ENCODE assay signal across 9 mouse cellular contexts in genomic region chr3:103573106-103573790, GRCm38 (mm10). TPM values are rescaled to one million over a fixed set of nuclear protein-coding genes. Genes with fewer than 3 reads are reported as not detected.
DNase-seq lines count a peak whose midpoint lies in the region; ATAC-seq and TF ChIP-seq lines count a peak whose summit lies in the region.
"Had no signal": no experiment of that assay in that cellular context is flagged by ENCODE, and none has a peak within 500 bp of the region (broad histone marks: within the 10 kb centered on the region; RNA-seq: fewer than 3 reads in every experiment).

No protein-coding gene starts in this region.

- peak; percentile 10 for DNase-seq in right cerebral cortex, postnatal 4 days
- no peak for DNase-seq in right cerebral cortex, postnatal 36 days (ENCODE audit: low spot score in 2 of 2)
- DNase-seq in lung, adult 18-20 months = no peak
- DNase-seq in yolk sac, embryonic 10.5 days (ENCODE audit: low spot score) = no peak
- no peak for DNase-seq in gastrocnemius, adult 2 months

- H3K9me3 ChIP-seq in embryonic facial prominence, embryonic 13.5 days = no peaks in the 10 kb centered on the region
- H3K9me3 ChIP-seq in limb, embryonic 12.5 days = no peaks in the 10 kb centered on the region
- no peaks in the 10 kb centered on the region for H3K9me3 ChIP-seq in stomach, embryonic 15.5 days

- H3K4me1 ChIP-seq in embryonic facial prominence, embryonic 13.5 days = peaks cover 26% of the 10 kb centered on the region
- H3K4me1 ChIP-seq in limb, embryonic 12.5 days (replicated peaks) = peaks cover 26% of the 10 kb centered on the region
- H3K4me1 ChIP-seq in stomach, embryonic 15.5 days = peaks cover 17% of the 10 kb centered on the region

- no peaks in the 10 kb centered on the region for H3K36me3 ChIP-seq in embryonic facial prominence, embryonic 13.5 days
- H3K36me3 ChIP-seq in limb, embryonic 12.5 days = no peaks in the 10 kb centered on the region
- H3K36me3 ChIP-seq in stomach, embryonic 15.5 days = no peaks in the 10 kb centered on the region

- no peak for TF ChIP-seq CTCF in gastrocnemius, adult 2 months (IDR thresholded peaks at IDR 0.05)

- intact Hi-C loops in gastrocnemius, adult 2 months (cut with DNase I) = no loop called here

- 2% methylated on average over 20 of the region's 20 CpGs for WGBS in embryonic facial prominence, embryonic 13.5 days
- WGBS in limb, embryonic 12.5 days = 1% methylated on average over 20 of the region's 20 CpGs
- WGBS in stomach, embryonic 15.5 days = 3% methylated on average over 20 of the region's 20 CpGs

- H3K4me3 ChIP-seq in embryonic facial prominence, embryonic 13.5 days = no peak overlapping the region
- H3K4me3 ChIP-seq in limb, embryonic 12.5 days (replicated peaks) = no peak overlapping the region
- no peak overlapping the region for H3K4me3 ChIP-seq in stomach, embryonic 15.5 days (replicated peaks)
- no peak overlapping the region for H3K4me3 ChIP-seq in gastrocnemius, adult 2 months

- H3K27ac ChIP-seq in embryonic facial prominence, embryonic 13.5 days = no peak overlapping the region
- H3K27ac ChIP-seq in limb, embryonic 12.5 days = no peak overlapping the region
- no peak overlapping the region for H3K27ac ChIP-seq in stomach, embryonic 15.5 days
- no peak overlapping the region for H3K27ac ChIP-seq in gastrocnemius, adult 2 months
- H3K27ac ChIP-seq: macrophage had no signal

- no peak for ATAC-seq in embryonic facial prominence, embryonic 13.5 days (ENCODE audit: insufficient number of reproducible peaks, insufficient read depth, low FRiP score, low TSS enrichment, low read depth)
- ATAC-seq in limb, embryonic 12.5 days (ENCODE audit: insufficient number of reproducible peaks, insufficient read depth, low FRiP score, low TSS enrichment, low read depth) = no peak
- ATAC-seq in stomach, embryonic 15.5 days (ENCODE audit: insufficient read depth, low FRiP score, low read depth) = no peak

- no peak overlapping the region for H3K9ac ChIP-seq in embryonic facial prominence, embryonic 13.5 days
- no peak overlapping the region for H3K9ac ChIP-seq in limb, embryonic 12.5 days (replicated peaks)
- H3K9ac ChIP-seq in stomach, embryonic 15.5 days = no peak overlapping the region

- H3K4me2 ChIP-seq in embryonic facial prominence, embryonic 13.5 days = peak overlapping the region; percentile 36
- H3K4me2 ChIP-seq in limb, embryonic 12.5 days = peak overlapping the region; percentile 20
- peak overlapping the region; percentile 22 for H3K4me2 ChIP-seq in stomach, embryonic 15.5 days

- H3K27me3 ChIP-seq in embryonic facial prominence, embryonic 13.5 days = peaks cover 80% of the 10 kb centered on the region
- H3K27me3 ChIP-seq in limb, embryonic 12.5 days = peaks cover 90% of the 10 kb centered on the region
- peaks cover 53% of the 10 kb centered on the region for H3K27me3 ChIP-seq in stomach, embryonic 15.5 days (replicated peaks)

RNA-seq across cellular contexts. Expression of gene Syt6, which starts 1.8 kb away (rescaled TPM):
- polyA plus RNA-seq in embryonic facial prominence, embryonic 13.5 days (2015; fragmentation: Nextera tagmentation; extraction: Ambion mirVana) = 0.66 and 1.9 TPM in 2 replicates
- 0.14 and 0.18 TPM in 2 replicates for polyA plus RNA-seq in limb, embryonic 12.5 days (2016; fragmentation: Nextera tagmentation; extraction: Ambion mirVana)
- 2.5 and 2.6 TPM in 2 replicates for polyA plus RNA-seq in stomach, embryonic 15.5 days (2015; fragmentation: Nextera tagmentation; extraction: Ambion mirVana)
- not detected for total RNA-seq in gastrocnemius, adult 2 months (2021)
- polyA plus RNA-seq: macrophage had no signal
